Mouse (Mus musculus) heart, postnatal 0 days (tissue): ENCODE measurements around the gene Hoga1.

ENCODE experiments used
- CTCF ChIP-seq: IDR thresholded peaks from 2 replicates; pipeline ENCODE4 v1.5.1; 2016; ENCODE audit warnings: antibody characterized with exemption, control low read depth, low read depth
- EP300 ChIP-seq: IDR thresholded peaks from 2 replicates; pipeline ENCODE4 v1.6.1; 2016; ENCODE audit warnings: antibody characterized with exemption, low read depth

DNA sequence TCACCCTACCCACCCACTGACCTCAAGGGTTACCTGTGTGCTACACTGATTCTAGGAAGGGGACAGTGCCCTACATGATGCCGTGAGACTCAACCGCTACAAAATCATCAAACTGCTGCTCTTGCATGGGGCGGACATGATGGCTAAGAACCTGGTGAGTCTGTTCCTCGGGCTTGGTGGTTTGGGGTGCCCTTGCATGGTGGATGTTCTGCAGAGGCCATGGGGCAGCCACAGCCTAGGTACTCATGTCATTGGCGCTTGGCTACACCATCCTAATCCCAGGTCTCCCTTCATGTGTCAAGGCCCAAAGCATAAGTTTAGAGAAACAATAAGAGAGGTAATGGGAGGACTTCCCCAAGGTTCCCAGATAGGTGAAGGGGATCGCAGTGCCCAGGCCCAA, 1.4 kb upstream of the Hoga1 start:
- no peak for TF ChIP-seq EP300
- no peak for TF ChIP-seq CTCF
